Mouse (Mus musculus) ES-Bruce4 (cell line): ENCODE measurements around the gene Sf3b1.

ENCODE experiments used
- CTCF ChIP-seq: IDR thresholded peaks from one replicate; pipeline ENCODE4 v1.8.1; 2011; ENCODE audit warnings: low read depth, low read length
- POLR2A ChIP-seq: IDR thresholded peaks from one replicate; pipeline ENCODE4 v1.8.1; 2011; ENCODE audit warnings: low read length; ENCODE audit not compliant: insufficient read depth

DNA sequence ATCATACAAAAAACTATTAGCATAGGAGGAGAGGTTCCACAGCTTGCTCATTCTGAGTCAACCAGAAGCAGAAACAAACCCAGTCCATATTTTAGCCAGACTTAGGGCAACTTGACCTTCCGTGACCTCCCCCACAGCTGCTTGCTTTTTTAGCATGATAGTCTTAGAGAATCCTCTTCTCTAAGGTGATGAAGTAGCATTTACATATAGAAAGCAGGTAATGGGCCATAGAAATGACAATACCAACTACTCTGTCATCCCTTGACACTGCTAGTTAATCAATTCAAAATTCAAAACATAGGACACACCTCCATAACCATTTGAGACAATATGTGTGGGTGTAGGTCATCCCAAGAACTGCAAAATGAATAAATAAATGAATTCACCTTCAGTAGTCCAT lies 12.7 kb upstream of the Sf3b1 start:
- TF ChIP-seq POLR2A (no peak), CTCF (no peak)
